Comparison of ENCODE assay signal across 8 mouse cellular contexts in genomic region chr9:83726105-83726504, GRCm38 (mm10).
DNase-seq lines count a peak whose midpoint lies in the region; ATAC-seq and TF ChIP-seq lines count a peak whose summit lies in the region.

No protein-coding gene starts in this region.

- no peak overlapping the region for H3K4me3 ChIP-seq in lung, embryonic 14.5 days (ENCODE audit: low read depth, low read length)
- no peak overlapping the region for H3K4me3 ChIP-seq in lung, adult 2 months (replicated peaks; ENCODE audit: extremely low read depth, low read depth, low read length)

- H3K27me3 ChIP-seq in lung, embryonic 14.5 days (ENCODE audit: insufficient read depth, low read length): no peaks in the 10 kb centered on the region

- H3K9ac ChIP-seq in lung, embryonic 14.5 days: no peak overlapping the region

- H3K4me1 ChIP-seq in lung, embryonic 14.5 days (ENCODE audit: insufficient read depth): no peaks in the 10 kb centered on the region
- peaks cover 3% of the 10 kb centered on the region; the same call in 1 of the 2 replicates for H3K4me1 ChIP-seq in lung, adult 2 months (ENCODE audit: control insufficient read depth, insufficient read depth, low read length)

- H3K27ac ChIP-seq in lung, embryonic 14.5 days (ENCODE audit: low read depth): no peak overlapping the region

- no peak for ATAC-seq in lung, embryonic 14.5 days (ENCODE audit: insufficient read depth)
- ATAC-seq in frontal cortex, adult (ENCODE audit: low TSS enrichment): no peak

- no peak for TF ChIP-seq POLR2A in lung, adult 2 months (IDR thresholded peaks at IDR 0.05; ENCODE audit: borderline replicate concordance, extremely low read depth, low read depth, low read length)

- peak; percentile 25; the same call in 1 of the 2 replicates for TF ChIP-seq CTCF in lung, embryonic 14.5 days (IDR thresholded peaks at IDR 0.05; ENCODE audit: low read depth)
- TF ChIP-seq CTCF in lung, adult 2 months (IDR thresholded peaks at IDR 0.05; ENCODE audit: insufficient read depth, low read length): no peak

- no peaks in the 10 kb centered on the region for H3K9me3 ChIP-seq in lung, embryonic 14.5 days (ENCODE audit: low read depth, low read length)

- intact Hi-C loops in heart, postnatal 14 days (cut with DNase I): no loop called here

- WGBS in lung, embryonic 14.5 days: 46% methylated on average over 9 of the region's 9 CpGs
- WGBS in lung, adult 2 months: 45% methylated on average over 9 of the region's 9 CpGs

- no peaks in the 10 kb centered on the region for H3K36me3 ChIP-seq in lung, embryonic 14.5 days (ENCODE audit: insufficient read depth)

- H3K4me2 ChIP-seq in lung, embryonic 14.5 days: no peak overlapping the region

- peak; percentile 51 for DNase-seq in embryo, embryonic 11 days
- DNase-seq in embryo, embryonic 9.5 days (ENCODE audit: extremely low spot score): no peak
- DNase-seq in lung, embryonic 14.5 days: peak; percentile 82
- DNase-seq in lung, adult 2 months: no peak
- DNase-seq in heart, postnatal 14 days: peak; percentile 7 to 45
- DNase-seq in retina, postnatal 1 day: peak; percentile 60
- no peak for DNase-seq in spleen, adult 18-20 months

Comparison
In these comparisons a context has a peak if more than half of its experiments do, and no peak if none do; other contexts are left out.
1. DNase-seq: peak in embryo, embryonic 11 days (single experiment), lung, embryonic 14.5 days (single experiment), heart, postnatal 14 days (2 of 2) and retina, postnatal 1 day (single experiment); none in embryo, embryonic 9.5 days (single experiment), lung, adult 2 months (single experiment) and spleen, adult 18-20 months (0 of 2).